Mouse (Mus musculus) thymus, postnatal 14 days (tissue): ENCODE data around the gene St6gal1.

Experiments
- DNase-seq: peaks from one replicate; pipeline ENCODE4 v3.0.0; 2021

St6gal1 gene

DNA sequence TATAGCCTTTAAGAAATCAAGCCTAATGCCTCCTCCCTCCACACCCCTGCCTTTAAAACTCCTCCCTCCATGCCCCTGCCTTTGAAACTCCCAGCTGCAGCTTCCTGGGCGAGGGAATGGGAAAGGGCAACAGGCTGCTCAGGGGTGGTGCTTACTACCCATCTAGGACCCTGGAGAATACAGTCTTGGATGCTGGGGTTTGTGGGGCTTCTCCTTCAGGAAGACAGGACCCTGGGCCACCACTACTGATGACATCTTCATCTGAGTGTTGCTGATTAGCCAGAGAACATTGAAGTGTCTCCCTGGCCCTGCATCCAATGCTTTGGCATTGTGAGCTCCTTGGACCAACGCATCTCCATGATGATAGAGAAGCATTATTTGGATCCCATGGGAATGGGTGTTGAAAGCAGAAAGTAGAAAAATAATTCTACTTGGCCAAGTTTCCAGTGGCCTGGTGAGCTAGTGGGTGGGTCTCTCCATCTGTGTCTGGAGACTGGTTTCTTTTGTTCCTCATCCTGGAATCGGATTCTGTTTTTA lies 137.0 kb downstream of the St6gal1 start:
- no peak for DNase-seq

DNA sequence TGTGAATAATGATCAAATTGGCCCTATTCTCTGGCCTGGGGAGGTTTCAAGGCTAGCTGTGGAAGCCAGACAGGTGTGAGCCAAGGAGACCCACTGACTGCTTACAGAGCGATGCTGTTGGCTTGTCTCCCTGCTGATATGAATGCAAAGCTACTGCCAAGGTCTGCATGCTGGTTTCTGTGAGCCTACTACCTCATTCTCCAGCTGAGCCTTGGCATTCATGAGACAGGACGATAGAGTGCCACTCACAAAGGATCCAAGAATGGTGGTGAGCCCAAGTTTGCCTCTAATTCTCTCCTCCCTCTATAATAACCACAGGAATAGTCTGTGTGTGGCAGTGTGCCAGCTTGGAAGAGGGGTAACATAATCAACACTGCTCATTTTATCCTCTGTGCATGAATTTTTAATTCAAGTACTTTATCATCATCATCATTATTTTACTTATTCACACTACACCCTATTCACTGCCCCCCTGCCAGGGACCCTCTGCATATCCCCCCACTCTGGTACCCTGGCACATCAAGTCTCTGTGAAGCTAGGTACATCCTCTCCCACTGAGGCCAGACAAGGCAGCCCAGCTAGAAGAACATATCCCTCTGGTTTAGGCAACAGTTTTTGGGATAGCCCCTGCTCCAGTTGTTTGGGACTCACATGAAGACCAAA lies 139.9 kb downstream of the St6gal1 start:
- DNase-seq = no peak

DNA sequence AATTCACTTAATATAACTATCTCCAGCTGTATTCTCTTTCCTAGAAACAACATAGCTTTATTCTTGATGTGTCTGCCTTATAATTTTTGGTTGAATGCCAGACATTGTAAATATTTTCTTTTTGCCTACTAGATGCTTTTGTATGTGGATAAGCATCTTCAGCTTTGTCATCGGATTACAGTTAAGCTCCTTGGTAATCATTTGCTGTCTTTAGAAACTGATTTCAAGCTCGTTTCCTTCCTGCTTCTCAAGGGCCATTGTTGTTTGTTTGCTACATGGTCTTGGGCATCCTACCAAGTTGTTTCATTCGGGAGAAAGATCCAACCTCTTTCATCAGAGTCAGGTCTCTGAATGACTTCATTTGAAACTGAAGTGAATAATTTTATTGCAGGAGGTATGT lies 144.6 kb downstream of the St6gal1 start:
- DNase-seq = no peak

DNA sequence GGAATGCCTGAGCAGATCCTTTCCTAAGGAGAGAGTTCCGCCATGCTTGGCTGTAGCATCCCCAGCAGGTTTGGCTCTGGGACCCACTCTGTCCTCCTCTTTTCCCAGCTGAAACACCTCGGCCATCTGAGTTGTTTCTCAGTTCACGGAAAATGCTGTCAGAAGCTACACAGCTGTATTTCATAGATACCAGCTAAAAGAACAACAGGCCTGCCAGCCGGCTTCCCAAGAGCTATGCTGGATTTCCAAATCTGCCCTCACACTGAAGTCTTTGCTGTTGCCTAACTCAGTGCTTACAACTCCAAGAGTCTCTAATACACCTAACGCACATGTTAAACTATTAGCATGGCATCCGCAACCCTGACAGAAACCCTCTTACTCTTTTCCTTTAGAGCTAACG lies 146.2 kb downstream of the St6gal1 start:
- DNase-seq = no peak

DNA sequence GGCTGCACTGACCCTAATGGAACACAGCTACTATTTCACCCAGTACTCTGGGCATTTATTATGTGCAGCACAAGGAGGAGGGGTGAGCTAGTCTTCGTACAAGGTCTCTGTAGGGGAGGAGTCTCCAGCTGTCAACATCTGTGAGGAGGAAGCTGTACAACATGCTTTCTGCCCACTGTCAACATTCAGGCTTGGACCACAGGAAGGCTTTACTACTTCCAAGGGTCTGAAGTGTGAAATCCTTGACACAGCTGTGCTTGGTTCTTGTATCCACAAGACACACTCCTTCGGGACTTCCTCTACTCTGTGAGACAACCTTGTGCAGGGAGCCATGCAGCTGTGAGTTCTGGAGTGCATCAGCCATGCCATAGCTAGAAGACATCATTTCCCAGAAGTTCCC lies 147.8 kb downstream of the St6gal1 start:
- no peak for DNase-seq

DNA sequence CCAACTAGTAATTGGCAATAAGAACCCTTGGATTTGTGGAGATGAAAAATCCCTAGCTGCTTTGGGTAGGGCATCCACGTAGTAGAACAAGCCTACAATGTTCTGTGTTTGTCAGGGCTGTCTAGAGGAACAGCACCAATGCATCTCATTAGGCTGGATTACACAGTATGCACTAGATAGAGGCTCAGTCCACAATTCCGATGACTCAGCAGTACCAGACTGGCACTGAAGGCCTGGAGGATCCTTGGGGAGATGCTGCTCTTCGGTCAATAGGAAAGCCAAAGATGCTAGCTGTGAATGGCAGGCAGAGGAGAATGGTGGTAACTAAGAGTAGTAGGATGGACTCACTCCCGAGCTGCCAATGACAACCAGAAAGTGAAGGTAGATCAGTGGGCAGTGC lies 149.5 kb downstream of the St6gal1 start:
- no peak for DNase-seq

DNA sequence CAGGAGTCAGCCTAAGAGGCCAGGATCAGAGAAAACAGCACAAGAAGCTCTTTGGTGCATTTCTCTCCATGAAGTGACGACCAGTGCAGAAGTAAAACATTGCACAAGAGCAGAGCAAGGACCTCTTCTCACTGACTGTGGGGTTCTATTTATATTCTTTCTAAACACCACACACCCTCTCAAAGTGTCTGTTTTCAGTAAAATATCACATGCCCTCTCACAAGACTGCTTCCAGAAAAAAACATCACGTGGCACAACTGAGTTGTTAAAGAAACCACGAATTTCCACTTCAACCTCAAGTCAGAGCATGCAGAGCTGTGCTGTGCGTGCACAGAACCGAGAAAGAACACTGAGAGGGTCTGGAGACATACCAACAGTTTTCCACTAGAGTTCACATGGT lies 150.4 kb downstream of the St6gal1 start:
- DNase-seq = no peak

DNA sequence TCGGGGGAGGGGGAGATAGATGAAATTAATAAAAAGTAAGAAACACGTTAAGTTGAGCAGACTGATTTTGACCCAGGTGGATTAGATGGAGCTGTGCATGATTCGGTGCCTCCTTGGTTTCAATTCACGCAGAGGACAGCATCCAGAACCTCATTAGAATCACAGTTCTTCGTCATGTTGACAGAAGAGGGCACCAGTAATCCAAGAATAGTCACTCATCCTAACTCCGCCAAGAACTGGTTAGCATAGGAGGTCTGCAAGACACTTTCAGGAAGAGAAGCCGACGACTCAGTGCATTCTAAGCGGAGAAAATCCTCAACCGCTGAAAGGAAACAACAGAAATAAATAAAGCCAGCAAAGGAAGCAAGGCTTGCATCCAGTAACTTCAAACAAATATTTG lies 151.6 kb downstream of the St6gal1 start:
- DNase-seq = no peak

DNA sequence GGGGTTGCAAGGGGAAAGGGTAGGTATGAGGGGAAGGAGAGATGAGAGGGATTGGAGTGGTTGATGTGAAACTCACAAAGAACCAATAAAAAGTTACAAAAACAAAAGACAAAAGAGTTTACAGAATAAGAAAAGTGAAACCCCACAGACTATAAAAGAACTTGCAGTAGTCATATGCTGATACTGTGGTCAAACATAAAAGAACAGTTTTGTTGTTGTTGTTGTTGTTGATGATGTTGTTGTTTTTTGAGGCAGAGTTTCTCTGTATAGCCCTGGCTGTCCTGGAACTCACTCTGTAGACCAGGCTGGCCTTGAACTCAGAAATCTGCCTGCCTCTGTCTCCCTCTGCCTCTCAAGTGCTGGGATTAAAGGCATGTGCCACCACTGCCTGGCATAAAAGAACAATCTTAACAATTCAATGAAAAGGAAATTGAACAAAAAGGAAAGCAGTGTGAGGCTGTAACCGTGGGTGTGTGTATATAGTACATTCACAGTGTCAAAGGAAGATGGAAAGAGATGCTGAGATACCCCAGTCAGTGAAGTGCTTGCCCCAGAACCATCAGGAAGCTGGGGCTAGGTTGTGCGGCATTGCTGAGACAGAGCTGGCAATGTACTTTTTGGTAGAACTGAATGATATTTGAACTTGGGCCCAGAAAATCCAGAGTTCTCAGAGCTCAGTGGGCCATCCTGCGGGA lies 155.1 kb downstream of the St6gal1 start:
- no peak for DNase-seq

DNA sequence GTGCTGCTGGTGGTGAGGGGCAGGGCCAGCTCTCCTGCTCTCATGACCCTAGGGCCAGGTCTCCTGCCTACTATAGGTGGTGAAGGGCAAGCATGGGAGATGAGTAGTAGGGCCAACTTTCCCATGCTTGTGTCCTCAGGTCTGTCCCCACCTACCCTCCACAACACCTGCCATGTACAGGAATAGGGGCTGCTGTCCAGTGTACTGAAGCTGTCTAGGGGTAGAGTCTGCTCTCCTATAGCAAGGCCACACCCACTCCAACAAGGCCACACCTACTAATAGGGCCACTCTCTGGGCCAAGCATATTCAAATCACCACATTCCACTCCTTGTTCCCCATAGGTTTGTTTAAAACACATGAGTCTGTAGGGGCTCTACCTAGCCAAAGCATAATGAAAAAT lies 159.8 kb downstream of the St6gal1 start:
- no peak for DNase-seq

DNA sequence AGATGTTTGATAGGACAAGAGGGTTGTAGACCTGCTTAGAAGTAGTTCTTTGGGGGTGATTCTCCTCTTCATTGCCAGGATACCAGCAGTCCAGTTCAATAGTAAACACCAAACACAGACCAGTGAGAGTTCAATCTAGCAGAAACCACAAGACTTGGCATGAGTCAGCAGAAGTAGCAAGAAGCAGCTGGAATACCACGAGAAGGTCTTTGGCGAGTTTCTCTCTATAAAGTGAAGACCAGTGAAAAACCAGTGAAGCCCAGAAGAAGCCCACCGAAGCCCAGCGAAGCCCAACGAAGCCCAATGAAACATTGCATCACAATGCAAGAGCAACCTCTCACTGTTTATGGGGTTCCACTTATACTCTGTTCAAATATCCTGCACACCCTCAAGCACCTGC lies 173.4 kb downstream of the St6gal1 start:
- no peak for DNase-seq

DNA sequence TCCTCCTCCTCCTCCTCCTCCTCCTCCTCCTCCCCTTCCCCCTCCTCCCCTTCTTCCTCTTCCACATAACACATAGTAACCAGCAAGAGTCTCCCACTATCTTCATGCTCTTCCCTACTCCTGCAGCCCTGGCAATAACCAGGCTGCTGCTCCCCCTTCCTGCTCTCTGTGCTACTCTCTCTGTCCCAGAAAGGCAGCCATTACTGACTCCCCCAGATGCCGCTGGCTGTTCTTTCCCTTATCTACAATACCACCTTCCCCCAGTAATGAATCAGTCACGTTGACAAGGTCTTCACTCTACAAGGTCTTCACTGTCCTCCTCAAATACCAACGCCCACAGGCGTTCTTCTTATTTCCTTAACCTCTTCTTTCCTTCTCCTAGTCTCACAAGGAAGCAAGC lies 176.9 kb downstream of the St6gal1 start:
- no peak for DNase-seq

DNA sequence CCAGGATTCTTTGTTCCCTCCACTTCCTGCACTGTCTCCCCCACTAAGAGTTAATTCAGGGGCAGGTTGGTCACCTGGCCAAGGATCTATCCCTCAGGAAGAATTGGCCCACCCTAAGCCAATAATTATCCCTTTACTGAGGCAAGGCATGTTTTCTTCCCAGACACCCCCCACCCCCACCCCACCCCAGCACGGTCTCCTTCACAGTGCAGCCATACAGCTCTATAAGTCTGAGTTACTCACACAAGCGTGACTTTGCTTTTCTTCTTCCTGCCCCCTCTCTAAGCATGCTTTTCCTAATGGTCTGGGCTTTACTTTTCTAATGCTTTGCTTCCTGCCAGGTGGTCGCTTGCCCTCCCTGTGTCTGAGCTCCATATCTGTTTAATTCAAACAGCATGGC lies 177.4 kb downstream of the St6gal1 start:
- DNase-seq = no peak

DNA sequence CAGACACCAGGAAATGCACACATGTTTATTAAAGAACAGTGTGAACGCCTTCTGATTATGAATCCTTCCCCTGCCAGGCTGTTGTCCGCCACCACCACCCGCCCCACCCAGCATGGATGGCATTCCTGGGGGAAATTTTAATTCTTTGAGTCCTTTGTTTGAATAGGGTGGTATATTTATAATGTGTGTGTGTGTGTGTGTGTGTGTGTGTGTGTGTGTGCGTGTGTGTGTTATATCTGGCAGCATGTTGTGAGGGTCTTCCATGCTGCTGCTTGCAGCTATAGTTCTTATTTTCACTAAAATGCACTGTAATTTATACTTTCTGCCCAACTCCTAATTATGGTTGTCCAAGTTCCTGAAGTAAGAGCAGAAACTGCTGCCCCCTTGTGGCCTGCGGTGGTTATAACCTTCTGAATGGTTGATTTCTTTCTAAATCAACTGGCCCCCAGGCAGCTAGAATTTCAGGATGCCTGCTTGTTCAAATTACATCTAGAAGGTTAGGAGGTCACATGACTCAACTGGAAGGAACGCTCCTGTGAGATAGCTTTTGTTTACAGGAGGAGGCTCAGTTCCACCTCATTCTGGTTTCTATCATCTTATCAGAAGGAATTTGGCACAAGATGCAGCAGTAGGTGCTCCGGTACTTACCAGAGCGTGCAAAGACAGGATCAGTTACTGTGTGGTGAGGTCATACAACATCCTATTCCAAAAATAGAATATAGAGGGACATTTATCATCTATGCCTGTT lies 178.6 kb downstream of the St6gal1 start:
- peak; percentile 87 for DNase-seq
